Mouse (Mus musculus) kidney, adult 18-20 months (tissue): ENCODE results near the gene Pou2f2.
"Not testable (repeated sequence)": the region's sequence is repeated elsewhere in the genome, so short reads cannot be mapped to it uniquely, and the experiment has no call there.

ENCODE experiments used
- DNase-seq: peaks from one replicate; pipeline ENCODE4 v3.0.0; 2021

The Pou2f2 gene

GRCm38 (mm10) chr7:25057888-25058287, 121.6 kb downstream of the Pou2f2 start:
- DNase-seq = no peak

- DNase-seq = no peak
These were observed 122.6 kb downstream of the Pou2f2 start for GRCm38 (mm10) chr7:25056951-25057350.

- no peak for DNase-seq
These were observed 126.9 kb downstream of the Pou2f2 start for GRCm38 (mm10) chr7:25052587-25052986.

- no peak for DNase-seq
These were observed 130.1 kb downstream of the Pou2f2 start for GRCm38 (mm10) chr7:25049295-25049930.

GRCm38 (mm10) chr7:25047363-25047762, 132.2 kb downstream of the Pou2f2 start:
- DNase-seq = no peak

- DNase-seq = not testable (repeated sequence)
These were observed 134.9 kb downstream of the Pou2f2 start for GRCm38 (mm10) chr7:25044599-25044998.

GRCm38 (mm10) chr7:25041921-25042320, 137.6 kb downstream of the Pou2f2 start:
- DNase-seq = no peak
